Mouse (Mus musculus): ENCODE results near the gene Vmn2r58.
"Not testable (repeated sequence)": the region's sequence is repeated elsewhere in the genome, so short reads cannot be mapped to it uniquely, and the experiment has no call there.

Gene Vmn2r58

DNA sequence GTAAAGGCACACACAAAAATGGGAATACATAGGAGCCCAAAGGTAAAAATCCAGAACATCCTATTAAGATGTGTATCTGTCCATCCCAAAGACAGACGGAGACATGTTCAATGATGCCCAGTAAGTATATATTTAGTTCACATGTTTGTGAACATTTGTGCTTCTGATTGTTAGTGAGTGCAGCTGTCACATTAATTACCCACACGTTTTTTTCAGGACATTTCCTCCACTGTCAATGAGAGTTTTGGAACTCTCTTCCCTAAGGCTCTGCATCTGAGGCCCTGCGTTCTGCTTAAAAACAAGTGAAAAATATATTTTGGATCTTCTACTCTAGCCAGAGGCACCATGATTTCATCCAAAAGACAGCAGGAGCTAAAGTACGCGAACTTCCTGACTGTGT lies at the start of gene Vmn2r58:
Vmn2r58 (minus strand) TSS at position 101 of the 400 bp plus-strand sequence.
- not testable (repeated sequence) for DNase-seq

Data from cerebellum, adult 11-12 months (tissue).